Mouse (Mus musculus): ENCODE results near the gene Gemin8.

Gene Gemin8

DNA sequence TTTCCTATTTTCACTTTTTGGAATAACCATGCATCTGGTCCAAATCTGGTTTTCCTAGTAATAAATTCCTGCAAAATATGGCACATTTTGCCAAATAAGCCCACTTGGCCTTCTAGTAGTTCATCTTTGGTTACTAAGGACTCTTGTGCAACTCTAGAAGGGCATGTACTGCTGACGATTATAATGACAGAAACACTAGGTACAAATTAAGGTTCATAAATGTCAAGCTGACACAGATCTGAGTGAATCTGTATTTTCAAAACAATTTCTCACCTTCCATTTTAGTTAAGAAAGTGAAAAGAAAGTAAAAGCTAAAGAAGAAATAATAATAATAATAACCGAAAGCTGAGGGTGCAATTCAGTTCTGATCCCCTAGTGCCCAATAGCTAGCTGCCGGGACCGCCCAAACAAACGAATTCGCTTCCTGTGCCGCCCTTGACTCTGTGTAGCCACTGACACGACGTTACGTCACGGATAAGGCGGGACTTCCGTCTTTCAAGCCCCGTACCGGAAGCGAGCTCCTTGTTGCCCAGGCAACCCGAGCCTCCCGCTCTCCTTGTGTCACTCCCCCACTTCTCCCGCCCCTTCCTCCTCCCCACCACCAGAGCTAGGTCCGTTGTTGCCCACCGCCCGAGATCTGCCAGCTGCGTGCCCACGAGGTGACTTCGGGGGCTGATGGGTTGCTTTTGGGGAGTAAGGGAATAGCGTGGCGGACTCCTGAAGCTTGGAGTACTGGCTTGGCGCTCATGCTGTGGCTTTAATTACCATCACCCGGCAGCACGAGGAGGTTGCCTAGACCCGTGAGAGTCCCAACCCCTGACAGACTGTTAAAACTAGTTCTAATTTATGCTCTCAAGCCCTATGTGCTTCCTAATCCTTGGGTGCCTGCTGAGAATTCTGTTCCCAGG is at the start of gene Gemin8:
Gemin8 (plus strand) TSS at position 563 of the 908 bp plus-strand sequence.
- DNase-seq = peak; percentile 96

DNA sequence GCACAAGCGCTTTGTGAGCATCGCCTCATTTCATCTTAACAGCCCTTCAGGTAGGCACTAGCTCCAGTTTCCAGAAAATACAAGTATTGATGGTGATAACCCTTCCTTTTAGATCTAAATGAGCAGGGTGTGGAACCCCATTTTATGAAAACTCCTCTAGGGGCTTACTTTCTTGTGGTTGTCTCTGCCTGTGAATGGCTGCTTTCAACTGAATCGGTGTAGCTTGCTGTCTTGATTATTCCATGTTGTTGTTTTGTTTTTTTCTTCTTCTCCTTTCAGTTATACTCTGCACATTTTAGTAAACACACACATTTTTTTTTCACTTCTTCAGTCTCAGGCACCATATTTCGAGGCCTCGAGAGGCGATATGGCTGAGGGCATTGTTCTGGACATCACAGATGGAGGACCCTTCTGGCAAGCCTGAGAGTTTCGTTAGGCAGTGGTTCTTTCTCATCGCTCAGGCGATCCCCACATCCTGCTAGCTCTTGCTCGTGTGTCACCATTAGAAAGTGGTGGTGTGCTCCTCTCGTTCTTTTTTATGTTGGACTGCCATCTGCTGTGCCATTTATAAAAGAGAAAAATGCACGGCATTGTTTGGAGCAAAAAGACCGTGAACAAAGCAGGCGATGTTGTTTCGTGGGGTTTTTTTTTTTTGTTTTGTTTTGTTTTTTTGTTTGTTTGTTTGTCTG is 23.0 kb upstream of the Gemin8 start:
- DNase-seq = no peak

DNA sequence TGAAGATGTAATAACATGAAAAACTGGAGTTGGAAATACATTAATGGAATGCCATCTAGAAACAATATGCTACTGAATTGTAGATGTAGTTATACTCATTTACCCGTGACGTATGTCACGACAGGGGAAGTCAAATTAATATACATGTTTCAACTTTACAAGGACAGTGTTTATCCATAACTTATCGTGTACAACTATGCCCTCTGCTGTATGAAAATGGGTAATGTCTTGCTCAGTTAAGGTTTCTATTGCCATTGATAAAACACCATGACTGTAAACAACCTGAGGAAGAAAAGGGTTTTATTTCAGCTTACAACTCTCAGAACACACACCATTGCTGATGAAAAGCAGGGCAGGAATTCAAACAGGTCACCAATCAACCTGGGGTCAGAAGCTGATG is 7.5 kb upstream of the Gemin8 start:
- no peak for DNase-seq

DNA sequence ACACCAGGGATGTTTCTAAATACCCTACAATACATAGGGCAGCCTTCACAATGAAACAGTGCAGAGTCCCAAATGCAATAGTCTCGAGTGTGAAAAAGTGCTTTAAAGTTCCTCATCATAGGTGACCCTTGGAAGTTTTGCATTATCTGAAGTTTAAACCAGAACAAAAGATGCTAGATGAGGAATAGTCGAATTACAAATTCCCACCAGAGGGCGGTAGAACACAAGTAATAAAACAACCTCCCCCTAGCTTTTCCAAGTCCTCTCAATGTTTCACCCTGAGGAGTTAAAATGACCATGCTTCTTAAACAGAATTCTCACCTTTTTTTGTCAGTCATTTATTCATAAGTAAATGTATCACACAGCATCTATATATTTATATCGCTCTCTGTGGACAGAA is 2.9 kb upstream of the Gemin8 start:
- DNase-seq = no peak

DNA sequence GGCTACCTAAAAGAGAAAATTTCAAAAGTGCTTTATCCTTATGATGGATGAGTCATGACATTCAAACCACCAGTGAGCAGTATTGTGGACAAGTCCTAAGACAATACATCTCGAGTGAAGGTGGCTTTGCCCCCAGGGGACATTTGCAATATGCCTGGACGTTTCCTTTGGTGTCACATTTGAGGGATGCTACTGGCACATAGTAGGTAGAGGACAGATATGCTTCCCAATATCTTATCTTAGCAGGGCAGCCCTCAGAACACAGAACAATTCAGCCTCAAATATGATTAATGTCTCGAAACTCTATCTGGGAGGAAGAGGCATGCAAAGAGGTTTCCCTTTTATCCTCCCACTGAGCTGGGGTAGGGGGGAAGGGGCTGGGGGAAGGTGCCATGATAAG is 2.3 kb upstream of the Gemin8 start:
- no peak for DNase-seq

DNA sequence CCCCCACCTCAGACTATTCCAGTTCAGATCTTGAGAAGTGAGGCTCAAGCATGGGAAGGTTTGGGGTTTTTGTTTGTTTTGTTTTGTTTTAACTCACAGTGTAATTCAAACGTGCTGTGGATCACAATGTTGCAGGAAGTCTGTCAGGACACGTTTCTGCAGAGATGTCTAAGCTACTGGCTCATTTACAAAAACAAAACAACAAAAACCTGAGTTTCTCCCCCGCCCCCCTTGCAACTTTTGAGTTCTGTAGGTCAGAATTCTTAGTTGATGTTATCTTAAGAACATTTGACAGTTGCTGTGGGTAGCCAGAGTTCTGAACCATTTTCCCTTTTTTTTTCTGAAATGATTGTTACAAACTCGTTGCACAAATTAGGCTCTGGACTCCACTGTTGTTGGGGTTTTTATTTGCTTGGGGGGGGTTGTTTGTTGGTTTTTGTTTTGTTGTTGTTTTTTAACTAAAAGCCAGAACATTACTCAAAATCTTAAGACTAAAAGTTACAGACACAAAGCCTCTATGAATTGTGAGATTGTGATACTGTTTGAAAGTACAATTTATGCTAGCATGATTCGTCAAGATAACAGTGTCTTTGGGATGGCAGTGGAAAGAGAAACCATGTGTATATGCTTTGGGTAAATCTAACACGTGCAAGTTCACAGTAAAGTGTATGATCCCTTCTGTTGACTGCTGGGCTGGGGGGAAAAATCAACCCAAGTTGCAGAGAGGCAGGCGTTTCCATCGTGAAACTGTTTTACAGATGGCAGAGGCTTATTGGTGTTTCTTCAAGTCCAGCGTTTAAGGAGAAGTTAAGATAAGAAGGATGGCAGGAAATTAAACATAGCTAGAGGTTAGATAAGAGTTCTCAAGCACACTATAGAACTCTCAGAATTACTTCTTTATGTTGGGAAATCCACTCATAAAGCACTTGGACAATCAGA is 815 bp downstream of the Gemin8 start:
- DNase-seq = no peak

DNA sequence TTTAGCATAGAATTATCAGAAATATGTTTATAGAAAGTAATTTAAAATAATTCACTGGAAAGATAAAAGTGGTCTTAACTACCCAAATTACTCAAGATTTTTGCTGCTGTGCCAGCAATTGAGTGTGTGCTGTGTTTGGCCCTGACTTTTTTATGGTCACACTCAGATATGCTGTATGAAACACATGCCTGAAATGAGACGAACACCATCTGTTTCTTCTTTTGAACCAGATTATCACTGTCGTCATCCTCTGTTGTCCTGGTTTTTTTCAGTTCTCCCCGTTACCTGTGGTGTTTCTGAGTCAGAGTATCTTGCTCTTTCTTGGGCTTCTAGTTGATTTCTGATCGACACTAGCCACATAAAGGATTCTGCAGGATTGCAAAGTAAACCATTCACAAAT is 1.8 kb downstream of the Gemin8 start:
- DNase-seq = no peak

DNA sequence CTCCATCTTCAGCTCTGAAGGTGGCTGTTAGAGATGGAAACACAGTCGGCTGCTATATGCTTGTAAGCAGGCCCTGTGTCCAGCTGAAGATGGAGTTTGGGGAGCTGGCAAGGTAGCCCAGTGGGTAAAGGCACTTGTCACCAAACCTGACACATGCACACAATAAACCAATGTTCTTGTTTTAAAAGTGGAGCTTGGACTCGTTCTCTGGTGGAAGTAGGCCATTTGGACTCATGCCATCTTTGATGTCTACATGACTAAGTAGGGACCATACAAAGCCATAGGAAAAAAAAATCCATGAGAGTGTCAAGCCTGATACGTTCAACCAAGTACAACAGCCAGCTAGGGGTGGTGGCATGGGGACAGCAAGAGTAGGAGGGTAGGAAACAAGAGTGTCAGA is 2.4 kb downstream of the Gemin8 start:
- DNase-seq = no peak

DNA sequence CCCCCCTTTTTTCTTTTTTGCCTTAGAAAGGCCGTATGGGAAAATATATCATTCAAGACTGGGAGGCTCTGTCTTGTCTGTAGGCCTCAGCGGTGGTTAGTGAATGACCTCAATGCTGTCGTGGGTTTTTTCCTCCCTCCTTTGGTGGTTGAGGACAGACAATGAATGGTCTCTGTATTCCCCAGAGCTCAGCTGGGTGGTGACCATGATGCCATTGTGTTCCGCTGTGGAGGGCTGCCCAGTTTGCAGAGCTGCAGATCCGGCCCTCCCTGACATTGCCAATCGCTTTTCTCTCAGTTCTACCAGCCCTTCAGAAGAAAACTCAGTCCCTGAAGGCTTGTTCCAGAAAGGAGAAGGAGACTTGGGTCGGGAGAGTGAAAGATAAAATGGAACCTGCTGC is 3.5 kb downstream of the Gemin8 start:
- peak; percentile 74 for DNase-seq

DNA sequence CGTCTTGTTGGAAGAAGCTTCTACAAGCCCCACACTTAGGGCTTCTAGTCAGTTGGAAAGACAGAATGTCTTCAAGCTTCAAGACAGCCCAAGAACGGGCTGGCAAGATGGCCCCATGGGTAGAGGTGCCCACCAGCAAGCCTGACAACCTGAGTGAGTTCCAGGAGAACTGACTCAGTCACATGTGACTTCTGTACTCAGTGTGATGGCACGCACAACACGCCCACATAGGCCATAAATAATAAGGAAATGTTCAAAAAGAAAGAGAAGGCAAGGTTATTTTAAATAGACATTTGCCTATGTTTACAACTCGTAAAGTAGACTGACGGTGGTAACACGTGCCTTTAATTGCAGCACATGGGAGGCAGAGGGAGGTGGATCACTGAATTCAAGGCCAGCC is 7.7 kb downstream of the Gemin8 start:
- no peak for DNase-seq

DNA sequence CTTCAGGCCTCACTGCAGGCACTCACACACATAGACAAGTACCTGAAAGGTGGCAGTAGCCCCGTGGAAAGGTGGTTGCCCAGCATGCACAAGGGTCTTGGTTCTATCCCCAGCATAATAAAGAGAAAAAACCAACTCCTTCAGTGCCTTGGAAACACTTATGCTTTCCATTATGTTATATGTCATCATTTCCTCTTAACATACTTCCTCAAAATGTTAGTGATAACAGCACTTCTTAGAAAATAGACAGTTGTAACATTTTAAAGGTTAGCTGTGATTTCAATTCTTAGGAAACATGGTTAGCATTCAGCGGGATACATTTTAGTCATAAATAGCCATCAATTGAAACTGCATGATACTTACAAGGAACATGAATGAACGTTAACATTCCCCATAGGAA is 12.8 kb downstream of the Gemin8 start:
- no peak for DNase-seq

DNA sequence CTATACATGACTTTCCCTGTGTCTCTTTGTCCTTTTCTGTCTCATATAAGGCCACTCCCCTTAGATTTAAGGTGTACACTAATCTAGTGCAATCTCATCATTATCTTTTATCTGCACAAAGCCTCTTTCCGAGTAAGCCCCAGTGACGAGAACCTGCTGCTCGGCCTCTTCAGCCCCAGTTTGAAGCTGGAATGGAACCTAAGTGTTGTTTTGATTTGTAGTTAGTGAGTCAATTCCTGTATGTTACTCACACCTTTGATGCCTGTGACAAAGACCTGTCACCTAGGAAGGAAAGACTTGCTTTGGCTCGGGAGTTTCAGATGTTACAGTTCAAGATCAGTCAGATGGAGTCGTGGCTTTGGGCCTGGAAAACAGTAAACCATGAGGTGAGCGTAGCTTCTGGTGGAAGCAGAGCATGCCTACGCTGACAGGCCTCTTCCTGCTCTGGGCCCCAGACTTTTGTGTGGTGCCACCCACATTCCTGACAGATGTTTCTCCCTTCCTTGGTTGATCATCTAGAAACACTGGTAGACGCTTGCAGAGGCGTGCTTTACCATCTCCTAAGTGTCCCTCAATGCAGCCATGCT is 15.2 kb downstream of the Gemin8 start:
- DNase-seq = no peak

DNA sequence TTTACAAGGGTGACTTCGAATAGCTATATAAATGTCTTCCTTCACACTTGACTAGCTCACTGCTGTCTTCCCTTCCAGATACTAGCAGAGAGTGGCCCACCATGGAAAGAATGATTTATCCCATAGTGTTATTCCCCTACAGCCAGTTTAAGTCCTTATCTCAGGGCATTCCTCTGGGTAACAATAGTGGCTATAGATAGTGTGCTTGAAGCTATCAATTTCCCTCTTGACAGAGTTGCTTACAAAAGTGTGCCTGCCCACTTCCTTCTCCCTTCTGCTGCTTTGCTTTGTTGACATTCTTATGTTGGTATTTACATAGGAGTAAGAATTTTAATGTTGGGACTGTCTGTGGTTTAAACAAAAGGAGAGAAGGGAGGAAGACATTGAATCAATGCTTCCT is 17.5 kb downstream of the Gemin8 start:
- no peak for DNase-seq

DNA sequence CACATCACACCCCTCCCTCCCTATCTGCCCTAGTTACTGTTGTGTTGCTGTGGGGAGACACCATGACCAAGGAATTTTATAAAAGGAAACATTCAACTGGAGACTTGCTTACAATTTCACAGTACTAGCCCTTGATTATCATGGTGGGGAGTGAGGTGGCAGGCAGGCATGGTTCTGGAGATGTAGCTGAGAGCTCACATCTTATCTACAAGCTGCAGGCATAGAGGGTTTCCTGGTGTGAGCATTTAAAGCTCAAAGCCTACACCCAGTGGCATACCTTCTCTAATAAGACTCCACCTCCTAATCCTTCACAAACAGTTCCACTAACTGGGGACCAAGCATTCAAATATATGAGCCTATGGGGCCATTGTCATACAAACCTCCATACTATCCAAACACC is 26.1 kb downstream of the Gemin8 start:
- DNase-seq = no peak

DNA sequence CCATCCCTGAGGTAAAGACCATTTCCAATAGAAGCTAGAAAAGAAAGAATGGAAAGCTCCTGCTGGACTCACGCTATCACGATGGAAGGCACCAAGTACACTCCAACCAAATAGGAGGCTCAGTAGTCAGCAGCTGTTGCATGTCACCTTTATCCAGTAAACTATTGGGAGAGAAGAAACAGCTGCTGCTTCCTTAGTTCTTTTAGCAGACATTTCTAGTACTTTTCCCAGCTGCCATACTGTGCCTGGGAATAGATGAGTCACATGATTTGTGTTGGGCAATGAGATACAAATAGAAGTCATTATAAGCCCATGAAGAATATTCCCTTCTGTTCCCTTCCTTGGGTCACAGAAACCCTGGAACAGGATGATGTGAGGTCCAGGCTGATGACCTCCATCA is 28.0 kb downstream of the Gemin8 start:
- DNase-seq = no peak

DNA sequence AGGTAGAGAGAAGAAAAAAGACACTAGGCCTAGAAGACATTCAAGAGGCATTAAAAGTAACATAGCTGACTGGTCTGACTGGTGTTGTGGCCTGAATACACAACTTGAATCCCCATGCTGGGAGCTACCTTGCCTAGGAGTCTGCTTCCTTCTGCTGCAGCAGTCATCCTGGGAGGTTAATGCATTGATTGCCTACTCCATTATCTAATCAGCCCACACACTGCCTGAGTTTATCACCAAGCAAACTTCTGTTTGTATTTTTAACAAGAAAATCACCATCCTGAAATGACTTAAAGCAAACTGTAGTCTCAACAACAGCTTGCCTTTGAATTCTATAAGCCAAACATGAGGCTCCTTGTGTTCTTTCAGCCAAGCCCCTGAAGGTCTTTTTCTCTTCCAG is 29.6 kb downstream of the Gemin8 start:
- DNase-seq = no peak

DNA sequence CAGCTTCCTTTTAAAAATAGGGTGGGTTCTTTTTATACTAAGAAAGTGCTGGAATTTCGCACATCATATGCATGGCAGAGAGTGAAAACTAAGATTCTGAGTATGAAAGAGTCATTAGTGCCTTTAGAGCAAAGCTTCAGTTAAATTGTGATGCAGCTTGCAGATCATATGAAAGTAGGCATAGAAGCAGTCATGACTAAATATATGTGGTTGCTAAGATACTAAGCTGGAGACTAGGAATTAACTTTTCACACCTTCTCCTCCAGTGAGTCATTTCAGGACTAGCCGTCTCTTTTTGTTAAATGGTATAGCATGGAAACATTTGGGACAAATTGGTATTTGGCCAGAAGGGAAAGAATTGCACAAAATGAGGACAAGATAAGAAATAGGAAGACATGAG is 44.3 kb downstream of the Gemin8 start:
- no peak for DNase-seq

DNA sequence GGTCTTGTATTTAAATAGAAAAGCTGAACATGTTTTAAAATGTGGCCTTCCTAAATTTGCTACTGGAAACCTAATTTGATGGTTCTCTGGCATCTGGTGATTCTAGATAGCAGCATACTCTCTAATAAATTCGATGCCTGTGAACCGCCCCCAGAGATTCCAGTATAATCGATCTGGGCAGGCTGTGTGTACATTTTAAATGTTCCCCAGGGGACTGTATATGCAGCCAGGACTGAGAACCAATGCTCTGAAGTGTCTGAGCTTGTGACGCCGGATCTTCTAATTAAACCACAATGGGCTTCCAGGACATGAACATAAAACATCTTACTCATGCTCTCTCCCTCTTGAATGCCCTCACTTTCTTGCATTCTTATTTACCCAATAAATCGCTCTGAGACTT is 46.0 kb downstream of the Gemin8 start:
- no peak for DNase-seq

DNA sequence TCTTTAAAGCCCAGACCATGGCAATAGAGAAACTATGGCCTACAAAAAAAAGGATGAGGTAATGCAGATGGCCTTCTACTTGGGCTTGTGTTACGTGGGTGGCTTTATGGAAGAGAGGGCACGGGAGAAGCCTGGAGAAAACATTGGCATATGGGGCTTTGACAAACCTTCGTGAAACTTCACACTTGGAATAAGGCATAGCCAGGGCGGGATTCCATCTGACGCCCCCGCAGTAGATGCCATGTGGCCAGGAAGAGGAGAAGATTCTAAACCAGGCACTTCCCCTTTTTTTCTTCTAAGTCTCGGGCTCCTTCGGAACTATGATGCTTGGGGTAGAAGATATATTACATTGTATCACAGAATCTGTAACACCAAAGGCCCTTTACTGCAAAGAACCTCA is 46.5 kb downstream of the Gemin8 start:
- peak; percentile 57 for DNase-seq

DNA sequence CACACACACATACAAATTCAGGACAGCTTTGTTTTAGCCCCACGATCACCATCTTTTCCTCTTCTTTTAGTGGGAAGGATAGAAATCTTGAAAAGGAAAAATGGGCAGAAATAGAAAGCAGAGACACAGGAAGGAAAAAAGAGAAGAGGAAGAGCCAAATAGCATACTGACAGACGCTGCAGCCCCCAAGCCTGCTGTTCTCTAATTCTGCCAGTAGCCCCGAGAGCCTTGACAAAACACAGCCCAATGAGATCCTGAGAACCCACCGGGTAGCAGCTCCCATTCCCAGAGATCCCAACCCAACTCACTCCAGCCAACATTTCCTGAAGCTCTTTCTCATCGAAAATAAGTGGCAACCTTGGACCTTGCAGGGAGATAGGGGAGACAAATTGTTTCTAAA is 49.1 kb downstream of the Gemin8 start:
- DNase-seq = peak; percentile 48

DNA sequence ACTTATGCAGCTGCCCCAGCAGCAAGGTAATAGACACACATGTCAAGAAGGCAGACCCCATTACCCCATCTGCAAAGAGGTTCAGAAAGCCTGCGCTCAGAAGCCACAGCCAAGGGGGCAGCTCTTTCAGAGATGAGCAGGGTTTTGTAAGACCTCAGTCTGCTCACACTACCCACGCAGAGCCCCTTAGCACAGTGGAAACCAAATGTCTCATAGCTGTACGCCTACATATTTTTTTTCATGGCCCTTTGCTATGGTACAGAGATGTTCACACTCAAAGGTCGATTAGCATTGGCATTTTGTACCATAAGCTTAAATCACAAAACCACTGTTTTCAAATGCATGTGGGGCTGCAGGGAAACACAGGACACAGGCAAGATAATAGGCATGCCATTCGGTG is 56.6 kb downstream of the Gemin8 start:
- DNase-seq = peak; percentile 38

DNA sequence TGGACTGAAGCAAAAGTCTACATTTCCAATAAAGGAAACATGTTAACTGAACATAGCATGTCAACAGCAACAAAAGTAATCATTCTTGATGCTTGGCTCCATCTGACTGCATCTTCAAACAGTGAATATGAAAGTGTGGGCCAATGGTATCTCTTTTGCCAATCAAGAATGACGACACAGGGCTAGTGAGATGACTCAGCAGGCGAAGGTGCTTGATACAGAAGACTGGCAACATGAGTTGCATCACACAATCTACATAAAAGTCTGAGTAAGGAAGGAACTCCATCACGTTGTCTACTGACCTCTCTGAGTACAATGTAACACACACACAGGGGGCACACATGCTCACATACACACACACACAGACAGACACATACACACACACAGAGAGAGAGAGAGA is 59.5 kb downstream of the Gemin8 start:
- no peak for DNase-seq
